Mouse (Mus musculus) heart, postnatal 4 days (tissue): ENCODE data around the gene Socs7. TPM values are rescaled to one million over a fixed set of nuclear protein-coding genes. Genes with fewer than 3 reads are reported as not detected.
"Not testable (repeated sequence)": the region's sequence is repeated elsewhere in the genome, so short reads cannot be mapped to it uniquely, and the experiment has no call there.

Experiments
- DNase-seq: peaks from one replicate; pipeline ENCODE4 v3.0.0; 2021
- total RNA-seq, 2 experiments: library from RNA; stranded (reverse); gene quantifications; 2 replicates each; pipeline ENCODE4 v1.2.3; 2021

Socs7 gene
- total RNA-seq = 10 to 100 TPM; 24.2 to 28.9 TPM

GRCm38 (mm10) chr11:97361948-97362648, at the start of gene Socs7:
Socs7 (plus strand) TSS chr11:97362551.
- peak; percentile 98 for DNase-seq

- not testable (repeated sequence) for DNase-seq
Measured at GRCm38 (mm10) chr11:97312871-97313270, 49.5 kb upstream of the Socs7 start.

- peak; percentile 40 for DNase-seq
Measured at GRCm38 (mm10) chr11:97314110-97314509, 48.2 kb upstream of the Socs7 start.

- DNase-seq = no peak
Measured at GRCm38 (mm10) chr11:97314751-97315503, 47.4 kb upstream of the Socs7 start.

- DNase-seq = peak; percentile 99
Measured at GRCm38 (mm10) chr11:97315504-97316503, 46.5 kb upstream of the Socs7 start, which contains the start of gene Mrpl45. Mrpl45 (plus strand) TSS chr11:97315716.

- no peak for DNase-seq
Measured at GRCm38 (mm10) chr11:97321197-97321596, 41.2 kb upstream of the Socs7 start.

- not testable (repeated sequence) for DNase-seq
Measured at GRCm38 (mm10) chr11:97321894-97322600, 40.3 kb upstream of the Socs7 start.

- no peak for DNase-seq
Measured at GRCm38 (mm10) chr11:97325224-97325623, 37.1 kb upstream of the Socs7 start.

GRCm38 (mm10) chr11:97328148-97328547, 34.2 kb upstream of the Socs7 start:
- peak; percentile 75 for DNase-seq

- DNase-seq = no peak
Measured at GRCm38 (mm10) chr11:97330315-97330714, 32.0 kb upstream of the Socs7 start.

GRCm38 (mm10) chr11:97331231-97332190, 30.8 kb upstream of the Socs7 start:
- DNase-seq = no peak

GRCm38 (mm10) chr11:97333044-97333443, 29.3 kb upstream of the Socs7 start:
- DNase-seq = no peak

- no peak for DNase-seq
Measured at GRCm38 (mm10) chr11:97333896-97334295, 28.5 kb upstream of the Socs7 start.

- DNase-seq = no peak
Measured at GRCm38 (mm10) chr11:97334400-97334799, 28.0 kb upstream of the Socs7 start.

- DNase-seq = no peak
Measured at GRCm38 (mm10) chr11:97336238-97336637, 26.1 kb upstream of the Socs7 start.

GRCm38 (mm10) chr11:97336751-97337345, 25.5 kb upstream of the Socs7 start:
- no peak for DNase-seq

GRCm38 (mm10) chr11:97337363-97337762, 25.0 kb upstream of the Socs7 start:
- DNase-seq = no peak

GRCm38 (mm10) chr11:97338302-97338976, 23.9 kb upstream of the Socs7 start:
- DNase-seq = peak; percentile 31

GRCm38 (mm10) chr11:97338977-97339315, 23.4 kb upstream of the Socs7 start:
- peak; percentile 81 for DNase-seq

- DNase-seq = no peak
Measured at GRCm38 (mm10) chr11:97343175-97343574, 19.2 kb upstream of the Socs7 start.
